Mouse (Mus musculus): ENCODE data around the gene Gpd2. TPM values are rescaled to one million over a fixed set of nuclear protein-coding genes. Genes with fewer than 3 reads are reported as not detected.

The Gpd2 gene
- 6.8 and 7.1 TPM in 2 replicates for polyA plus RNA-seq (2012; rRNA removed)

GRCm38 (mm10) chr2:57237475-57237919, at the start of gene Gpd2:
TSS of gene Gpd2 (plus strand) at chr2:57237635.

Other genes with a start within 250 kb of the Gpd2 start
- gene Nr4a2, start 113.6 kb upstream of the Gpd2 start, polyA plus RNA-seq (2012; rRNA removed) = 2.0 and 2.5 TPM in 2 replicates

Data from colon, adult 2 months (tissue).